Mouse (Mus musculus) hindbrain, embryonic 14.5 days (tissue): ENCODE results near the gene Clic6. TPM values are rescaled to one million over a fixed set of nuclear protein-coding genes. Genes with fewer than 3 reads are reported as not detected.

Source experiments
- ATAC-seq: fragments of 200-750 bp; cut with Nextera tagmentation; 2 replicates; pipeline ENCODE4 v1.8.0; 2017; ENCODE audit warnings: moderate number of reproducible peaks, mild to moderate bottlenecking, moderate TSS enrichment, moderate library complexity; ENCODE audit not compliant: low FRiP score
- DNase-seq: peaks from one replicate; pipeline ENCODE4 v3.0.0-alpha.2; 2015; ENCODE audit warnings: low spot score
- H3K27ac ChIP-seq: fragments of 300-500 bp; sonication (generic); 2 replicates; pipeline ENCODE4 v1.5.1; 2014; ENCODE audit warnings: mild to moderate bottlenecking, moderate library complexity
- H3K27me3 ChIP-seq: fragments of 300-500 bp; sonication (generic); 2 replicates; pipeline ENCODE4 v1.6.1; 2014; ENCODE audit warnings: mild to moderate bottlenecking, low read length, mixed read lengths; ENCODE audit not compliant: control insufficient read depth, insufficient read depth
- H3K36me3 ChIP-seq: fragments of 300-500 bp; sonication (generic); replicated peaks from 2 replicates; pipeline ENCODE4 v1.6.1; 2014; ENCODE audit not compliant: control insufficient read depth, insufficient read depth
- H3K4me1 ChIP-seq: fragments of 300-500 bp; sonication (generic); replicated peaks from 2 replicates; pipeline ENCODE4 v1.6.1; 2014; ENCODE audit warnings: antibody characterized with exemption, low read length, mixed read lengths; ENCODE audit not compliant: control insufficient read depth, insufficient read depth
- H3K4me2 ChIP-seq: fragments of 300-500 bp; sonication (generic); replicated peaks from 2 replicates; pipeline ENCODE4 v1.6.1; 2014; ENCODE audit warnings: mild to moderate bottlenecking, moderate library complexity
- H3K4me3 ChIP-seq: fragments of 300-500 bp; sonication (generic); replicated peaks from 2 replicates; pipeline ENCODE4 v1.5.1; 2014; ENCODE audit warnings: mild to moderate bottlenecking, low read length
- H3K9ac ChIP-seq: fragments of 300-500 bp; sonication (generic); 2 replicates; pipeline ENCODE4 v1.6.1; 2014
- H3K9me3 ChIP-seq: fragments of 300-500 bp; sonication (generic); 2 replicates; pipeline ENCODE4 v1.6.1; 2016; ENCODE audit warnings: low read length; ENCODE audit not compliant: control insufficient read depth
- WGBS: fragments of 180-500 bp; shearing (Covaris S2); extraction: QIAGEN DNeasy Blood & Tissue Kit; methylation state at CpG from one replicate; pipeline ENCODE4 v1.1.7; 2014; 5-methylcytosine and 5-hydroxymethylcytosine counted together
- polyA plus RNA-seq: library from polyadenylated mRNA; unstranded; fragments of >200 nt; fragmentation: Nextera tagmentation; extraction: Ambion mirVana; gene quantifications from 2 replicates; pipeline ENCODE4 v1.2.1, GENCODE M21; 2014

Clic6 gene
- polyA plus RNA-seq, 1 experiment from 2014 or later, result 9.3 TPM

GRCm38 (mm10) chr16:92487489-92487888 is 2.0 kb downstream of the Clic6 start:
- Histone ChIP-seq H3K4me3 (no peak overlapping the region), H3K9me3 (no peaks in the 10 kb centered on the region), H3K9ac (no peak overlapping the region), H3K27me3 (no peaks in the 10 kb centered on the region), H3K4me2 (no peak overlapping the region), H3K4me1 (no peaks in the 10 kb centered on the region), H3K36me3 (no peaks in the 10 kb centered on the region), H3K27ac (no peak overlapping the region)
- WGBS, result 58% methylated on average over 4 of the region's 4 CpGs
- ATAC-seq (no peak), DNase-seq (peak; percentile 52)

DNA sequence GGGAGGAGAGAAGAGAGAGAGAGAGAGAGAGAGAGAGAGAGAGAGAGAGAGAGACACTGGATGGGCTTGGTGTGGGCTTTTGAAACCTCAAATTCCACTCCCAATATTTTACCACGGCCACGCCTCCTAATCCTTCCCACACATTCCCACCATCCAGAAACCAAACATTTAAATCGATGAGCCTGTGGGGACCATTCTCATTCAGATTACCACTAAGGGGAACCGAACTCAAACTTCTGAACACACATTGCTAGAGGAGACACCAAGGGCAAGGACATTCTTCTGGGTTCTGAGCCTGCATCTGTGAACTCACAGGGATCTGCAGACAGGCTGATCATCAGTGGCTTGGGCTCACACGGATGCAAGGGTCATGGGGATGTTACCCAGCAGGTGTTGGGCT is 2.9 kb downstream of the Clic6 start:
- H3K4me3 ChIP-seq, result no peak overlapping the region
- no peaks in the 10 kb centered on the region for H3K9me3 ChIP-seq
- H3K36me3 ChIP-seq, result no peaks in the 10 kb centered on the region
- H3K4me1 ChIP-seq, result no peaks in the 10 kb centered on the region
- no peak overlapping the region for H3K9ac ChIP-seq
- DNase-seq (no peak), ATAC-seq (no peak)
- 89% methylated on average over 5 of the region's 5 CpGs for WGBS
- no peak overlapping the region for H3K4me2 ChIP-seq
- no peaks in the 10 kb centered on the region for H3K27me3 ChIP-seq
- no peak overlapping the region for H3K27ac ChIP-seq

DNA sequence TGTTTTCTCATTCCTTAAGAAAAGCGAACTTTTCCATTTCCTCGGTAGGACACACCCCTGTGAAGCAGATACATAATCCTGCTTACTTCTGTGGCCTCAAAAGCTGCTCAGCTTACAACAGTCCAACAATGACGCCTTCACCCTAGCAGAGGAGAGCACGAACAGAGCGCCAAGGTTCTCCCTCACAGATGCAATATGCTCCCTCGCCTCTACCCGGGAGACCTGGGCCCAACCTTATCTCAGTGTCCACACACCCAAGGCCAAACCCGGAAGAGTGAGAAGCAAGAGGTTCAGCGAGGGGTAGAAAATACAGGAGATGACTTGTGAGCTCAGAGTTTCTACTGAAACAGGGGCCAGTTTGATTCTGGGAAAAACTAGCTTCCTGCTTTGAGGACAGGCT is 3.8 kb downstream of the Clic6 start:
- no peak for ATAC-seq
- no peaks in the 10 kb centered on the region for H3K36me3 ChIP-seq
- 83% methylated on average over 9 of the region's 9 CpGs for WGBS
- no peak for DNase-seq
- no peak overlapping the region for H3K27ac ChIP-seq
- no peak overlapping the region for H3K4me2 ChIP-seq
- no peak overlapping the region for H3K9ac ChIP-seq
- H3K4me3 ChIP-seq, result no peak overlapping the region
- no peaks in the 10 kb centered on the region for H3K4me1 ChIP-seq
- no peaks in the 10 kb centered on the region for H3K27me3 ChIP-seq
- H3K9me3 ChIP-seq, result no peaks in the 10 kb centered on the region

DNA sequence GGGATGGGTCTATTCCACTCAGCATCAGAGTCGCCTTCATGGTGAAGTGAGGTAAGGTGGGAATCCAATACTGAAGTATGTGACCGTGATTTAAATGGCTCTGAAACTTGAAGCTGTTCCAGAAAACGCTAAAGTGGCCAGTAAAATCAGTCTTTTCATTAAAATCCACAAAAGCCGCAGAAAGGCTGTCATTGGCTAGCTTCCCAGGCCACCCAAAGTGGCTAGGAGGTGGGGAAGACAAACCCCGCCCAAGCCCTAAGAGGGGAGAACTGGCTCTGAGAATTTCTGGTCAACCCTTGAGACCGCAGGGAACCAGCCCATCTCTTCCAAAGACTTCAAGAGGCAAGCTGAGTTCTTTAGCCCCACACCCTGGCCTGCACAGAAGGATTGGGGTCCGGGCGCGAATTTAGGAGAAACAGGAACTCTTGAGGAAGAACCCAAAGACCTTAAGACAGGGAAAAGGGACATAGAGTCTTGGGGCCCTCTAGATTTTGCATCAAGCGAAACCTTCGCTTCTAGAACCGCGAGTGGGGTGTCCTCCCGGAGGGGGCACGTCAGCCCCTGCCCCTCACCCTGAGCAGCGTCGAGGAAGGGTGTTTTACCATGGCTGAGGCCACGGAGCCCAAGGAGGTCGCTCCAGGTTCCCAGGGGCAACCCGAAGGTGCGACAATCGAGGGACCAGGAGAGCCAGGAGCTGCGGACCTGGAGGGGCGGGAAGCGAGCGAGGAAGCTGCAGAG is 12.5 kb downstream of the Clic6 start:
- peak overlapping the region; percentile 53 for H3K9ac ChIP-seq
- H3K27ac ChIP-seq, result no peak overlapping the region
- H3K9me3 ChIP-seq, result no peaks in the 10 kb centered on the region
- peak overlapping the region; percentile 70 for H3K4me2 ChIP-seq
- no peak for DNase-seq
- no peak for ATAC-seq
- H3K4me1 ChIP-seq, result no peaks in the 10 kb centered on the region
- 8% methylated on average over 25 of the region's 26 CpGs for WGBS
- peaks cover 42% of the 10 kb centered on the region for H3K27me3 ChIP-seq
- no peaks in the 10 kb centered on the region for H3K36me3 ChIP-seq
- peak overlapping the region; percentile 39 for H3K4me3 ChIP-seq

GRCm38 (mm10) chr16:92498589-92498981 is 13.0 kb downstream of the Clic6 start:
- Histone ChIP-seq H3K4me3 (peak overlapping the region; percentile 39), H3K27me3 (peaks cover 42% of the 10 kb centered on the region), H3K9me3 (no peaks in the 10 kb centered on the region), H3K9ac (peak overlapping the region; percentile 53), H3K27ac (no peak overlapping the region), H3K36me3 (no peaks in the 10 kb centered on the region), H3K4me2 (peak overlapping the region; percentile 70), H3K4me1 (no peaks in the 10 kb centered on the region)
- ATAC-seq (0 out of 2 replicates have a peak, but pooled peaks have one; percentile 4), DNase-seq (no peak)
- 1% methylated on average over 32 of the region's 34 CpGs for WGBS

DNA sequence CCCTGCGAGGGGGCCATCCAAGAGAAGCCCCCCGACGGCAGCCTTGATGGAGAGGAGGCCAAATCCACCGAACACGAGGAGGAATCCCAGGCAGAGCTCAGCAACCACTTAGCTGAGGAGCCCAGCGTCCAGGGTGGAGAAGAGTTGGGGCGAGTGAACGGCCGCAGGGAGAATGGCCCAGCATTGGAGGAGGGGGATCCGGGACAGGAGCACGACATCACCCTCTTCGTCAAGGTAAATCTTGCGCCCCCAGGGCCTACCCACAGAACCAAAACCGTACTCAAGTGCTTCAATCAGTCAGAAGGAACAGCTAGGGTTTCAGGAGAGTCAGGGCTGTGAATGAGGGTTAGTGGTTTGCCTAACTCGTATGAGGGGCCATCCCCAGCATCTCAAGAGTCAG is 13.8 kb downstream of the Clic6 start:
- DNase-seq, result no peak
- no peak overlapping the region for H3K27ac ChIP-seq
- peaks cover 42% of the 10 kb centered on the region for H3K27me3 ChIP-seq
- WGBS, result 18% methylated on average over 15 of the region's 15 CpGs
- H3K4me3 ChIP-seq, result peak overlapping the region; percentile 39
- no peaks in the 10 kb centered on the region for H3K9me3 ChIP-seq
- no peaks in the 10 kb centered on the region for H3K4me1 ChIP-seq
- H3K9ac ChIP-seq, result no peak overlapping the region
- peak overlapping the region; percentile 70 for H3K4me2 ChIP-seq
- no peaks in the 10 kb centered on the region for H3K36me3 ChIP-seq
- no peak for ATAC-seq

GRCm38 (mm10) chr16:92500534-92500933 is 15.0 kb downstream of the Clic6 start:
- Histone ChIP-seq H3K9ac (no peak overlapping the region), H3K27ac (no peak overlapping the region), H3K4me2 (no peak overlapping the region), H3K27me3 (peaks cover 42% of the 10 kb centered on the region), H3K4me3 (no peak overlapping the region), H3K4me1 (no peaks in the 10 kb centered on the region), H3K36me3 (no peaks in the 10 kb centered on the region), H3K9me3 (no peaks in the 10 kb centered on the region)
- DNase-seq (no peak), ATAC-seq (no peak)
- WGBS, result 91% methylated on average over 8 of the region's 8 CpGs

GRCm38 (mm10) chr16:92503105-92503504 is 17.6 kb downstream of the Clic6 start:
- Histone ChIP-seq H3K27ac (no peak overlapping the region), H3K4me2 (no peak overlapping the region), H3K4me1 (no peaks in the 10 kb centered on the region), H3K4me3 (no peak overlapping the region), H3K9ac (no peak overlapping the region), H3K36me3 (no peaks in the 10 kb centered on the region), H3K27me3 (peaks cover 29% of the 10 kb centered on the region), H3K9me3 (no peaks in the 10 kb centered on the region)
- no peak for ATAC-seq
- no peak for DNase-seq
- 80% methylated on average over 5 of the region's 5 CpGs for WGBS

- H3K27me3 ChIP-seq, result no peaks in the 10 kb centered on the region
- H3K36me3 ChIP-seq, result no peaks in the 10 kb centered on the region
- H3K9ac ChIP-seq, result no peak overlapping the region
- ATAC-seq (no peak), DNase-seq (no peak)
- H3K4me1 ChIP-seq, result no peaks in the 10 kb centered on the region
- no peak overlapping the region for H3K4me2 ChIP-seq
- H3K4me3 ChIP-seq, result no peak overlapping the region
- H3K27ac ChIP-seq, result no peak overlapping the region
- no peaks in the 10 kb centered on the region for H3K9me3 ChIP-seq
- WGBS, result 89% methylated on average over 4 of the region's 4 CpGs
Measured at GRCm38 (mm10) chr16:92507573-92507972, 22.0 kb downstream of the Clic6 start.
